Mouse (Mus musculus) midbrain, embryonic 15.5 days (tissue): ENCODE measurements around the gene Dusp5. TPM values are rescaled to one million over a fixed set of nuclear protein-coding genes. Genes with fewer than 3 reads are reported as not detected.

Experiments
- ATAC-seq: fragments of 200-750 bp; cut with Nextera tagmentation; replicated peaks from 2 replicates; pipeline ENCODE4 v1.8.0; 2017; ENCODE audit warnings: moderate TSS enrichment
- H3K27ac ChIP-seq: fragments of 300-500 bp; sonication (generic); 2 replicates; pipeline ENCODE4 v1.5.1; 2015; ENCODE audit warnings: mild to moderate bottlenecking, inconsistent platforms
- H3K27me3 ChIP-seq: fragments of 300-500 bp; sonication (generic); replicated peaks from 2 replicates; pipeline ENCODE4 v1.6.1; 2015; ENCODE audit warnings: inconsistent platforms
- H3K36me3 ChIP-seq: fragments of 300-500 bp; sonication (generic); replicated peaks from 2 replicates; pipeline ENCODE4 v1.6.1; 2015; ENCODE audit warnings: inconsistent platforms
- H3K4me1 ChIP-seq: fragments of 300-500 bp; sonication (generic); 2 replicates; pipeline ENCODE4 v1.6.1; 2015; ENCODE audit warnings: inconsistent platforms
- H3K4me2 ChIP-seq: fragments of 300-500 bp; sonication (generic); 2 replicates; pipeline ENCODE4 v1.6.1; 2015; ENCODE audit warnings: inconsistent platforms, mild to moderate bottlenecking, moderate library complexity
- H3K4me3 ChIP-seq: fragments of 300-500 bp; sonication (generic); 2 replicates; pipeline ENCODE4 v1.5.1; 2015; ENCODE audit warnings: mild to moderate bottlenecking, inconsistent platforms
- H3K9ac ChIP-seq: fragments of 300-500 bp; sonication (generic); 2 replicates; pipeline ENCODE4 v1.6.1; 2015; ENCODE audit warnings: mild to moderate bottlenecking, inconsistent platforms
- H3K9me3 ChIP-seq: fragments of 300-500 bp; sonication (generic); 2 replicates; pipeline ENCODE4 v1.6.1; 2016; ENCODE audit warnings: inconsistent platforms
- WGBS: fragments of 180-500 bp; shearing (Covaris S2); methylation state at CpG from one replicate; pipeline ENCODE4 v1.1.7; 2015; ENCODE audit warnings: mixed read lengths; 5-methylcytosine and 5-hydroxymethylcytosine counted together
- polyA plus RNA-seq: library from polyadenylated mRNA; unstranded; fragments of >200 nt; fragmentation: Nextera tagmentation; extraction: Ambion mirVana; gene quantifications from 2 replicates; pipeline ENCODE4 v1.2.1, GENCODE M21; 2015

Dusp5 gene
- polyA plus RNA-seq, 1 experiment from 2014 or later = 2.7 TPM

GRCm38 (mm10) chr19:53535421-53535820 lies 6.5 kb downstream of the Dusp5 start:
- Histone ChIP-seq H3K27me3 (peaks cover 22% of the 10 kb centered on the region), H3K27ac (no peak overlapping the region), H3K4me3 (no peak overlapping the region), H3K9ac (no peak overlapping the region), H3K9me3 (no peaks in the 10 kb centered on the region), H3K4me2 (no peak overlapping the region), H3K4me1 (no peaks in the 10 kb centered on the region), H3K36me3 (no peaks in the 10 kb centered on the region)
- WGBS = 77% methylated on average over 6 of the region's 6 CpGs
- ATAC-seq = no peak

GRCm38 (mm10) chr19:53536251-53536650 lies 7.3 kb downstream of the Dusp5 start:
- Histone ChIP-seq H3K4me1 (no peaks in the 10 kb centered on the region), H3K27me3 (peaks cover 13% of the 10 kb centered on the region), H3K4me3 (no peak overlapping the region), H3K27ac (no peak overlapping the region), H3K9ac (no peak overlapping the region), H3K9me3 (no peaks in the 10 kb centered on the region), H3K4me2 (no peak overlapping the region), H3K36me3 (no peaks in the 10 kb centered on the region)
- no peak for ATAC-seq
- 92% methylated on average over 6 of the region's 6 CpGs for WGBS

- Histone ChIP-seq H3K36me3 (no peaks in the 10 kb centered on the region), H3K4me1 (no peaks in the 10 kb centered on the region), H3K9ac (no peak overlapping the region), H3K9me3 (no peaks in the 10 kb centered on the region), H3K4me3 (no peak overlapping the region), H3K27me3 (peaks cover 6% of the 10 kb centered on the region), H3K4me2 (no peak overlapping the region), H3K27ac (no peak overlapping the region)
- ATAC-seq = no peak
- 82% methylated on average over 17 of the region's 17 CpGs for WGBS
Observed at GRCm38 (mm10) chr19:53536731-53537666, 8.1 kb downstream of the Dusp5 start.

GRCm38 (mm10) chr19:53538024-53538423 lies 9.1 kb downstream of the Dusp5 start:
- Histone ChIP-seq H3K27ac (no peak overlapping the region), H3K4me2 (no peak overlapping the region), H3K4me1 (no peaks in the 10 kb centered on the region), H3K9ac (no peak overlapping the region), H3K4me3 (no peak overlapping the region), H3K9me3 (no peaks in the 10 kb centered on the region), H3K36me3 (no peaks in the 10 kb centered on the region), H3K27me3 (no peaks in the 10 kb centered on the region)
- ATAC-seq = no peak
- WGBS = 91% methylated on average over 11 of the region's 11 CpGs

- Histone ChIP-seq H3K27me3 (no peaks in the 10 kb centered on the region), H3K36me3 (no peaks in the 10 kb centered on the region), H3K4me2 (no peak overlapping the region), H3K4me3 (no peak overlapping the region), H3K27ac (no peak overlapping the region), H3K9me3 (no peaks in the 10 kb centered on the region), H3K4me1 (no peaks in the 10 kb centered on the region), H3K9ac (no peak overlapping the region)
- no peak for ATAC-seq
- 78% methylated on average over 5 of the region's 5 CpGs for WGBS
Observed at GRCm38 (mm10) chr19:53538796-53539195, 9.9 kb downstream of the Dusp5 start.

- H3K27me3 ChIP-seq = no peaks in the 10 kb centered on the region
- H3K9ac ChIP-seq = no peak overlapping the region
- 83% methylated on average over 3 of the region's 3 CpGs for WGBS
- no peaks in the 10 kb centered on the region for H3K4me1 ChIP-seq
- no peaks in the 10 kb centered on the region for H3K9me3 ChIP-seq
- no peak overlapping the region for H3K4me3 ChIP-seq
- no peak overlapping the region for H3K27ac ChIP-seq
- ATAC-seq = no peak
- H3K36me3 ChIP-seq = no peaks in the 10 kb centered on the region
- no peak overlapping the region for H3K4me2 ChIP-seq
Observed at GRCm38 (mm10) chr19:53539296-53539695, 10.4 kb downstream of the Dusp5 start.

GRCm38 (mm10) chr19:53543602-53544001 lies 14.7 kb downstream of the Dusp5 start:
- H3K9ac ChIP-seq = no peak overlapping the region
- H3K27ac ChIP-seq = no peak overlapping the region
- H3K36me3 ChIP-seq = no peaks in the 10 kb centered on the region
- no peak overlapping the region for H3K4me2 ChIP-seq
- no peak for ATAC-seq
- H3K27me3 ChIP-seq = no peaks in the 10 kb centered on the region
- no peaks in the 10 kb centered on the region for H3K9me3 ChIP-seq
- no peak overlapping the region for H3K4me3 ChIP-seq
- H3K4me1 ChIP-seq = no peaks in the 10 kb centered on the region
- WGBS = 49% methylated on average over 5 of the region's 5 CpGs

- H3K4me3 ChIP-seq = no peak overlapping the region
- H3K4me1 ChIP-seq = no peaks in the 10 kb centered on the region
- H3K9me3 ChIP-seq = no peaks in the 10 kb centered on the region
- H3K36me3 ChIP-seq = no peaks in the 10 kb centered on the region
- no peak overlapping the region for H3K9ac ChIP-seq
- no peak overlapping the region for H3K27ac ChIP-seq
- no peak overlapping the region for H3K4me2 ChIP-seq
- no peak for ATAC-seq
- WGBS = 71% methylated on average over 4 of the region's 4 CpGs
- no peaks in the 10 kb centered on the region for H3K27me3 ChIP-seq
Observed at GRCm38 (mm10) chr19:53544923-53545561, 16.1 kb downstream of the Dusp5 start.

GRCm38 (mm10) chr19:53547597-53547996 lies 18.7 kb downstream of the Dusp5 start:
- Histone ChIP-seq H3K27me3 (no peaks in the 10 kb centered on the region), H3K36me3 (no peaks in the 10 kb centered on the region), H3K4me1 (no peaks in the 10 kb centered on the region), H3K9me3 (no peaks in the 10 kb centered on the region), H3K27ac (no peak overlapping the region), H3K4me3 (no peak overlapping the region), H3K4me2 (no peak overlapping the region), H3K9ac (no peak overlapping the region)
- no peak for ATAC-seq
- 22% methylated on average over 8 of the region's 8 CpGs for WGBS

GRCm38 (mm10) chr19:53550972-53551371 lies 22.1 kb downstream of the Dusp5 start:
- no peak for ATAC-seq

GRCm38 (mm10) chr19:53552216-53552786 lies 23.4 kb downstream of the Dusp5 start:
- no peaks in the 10 kb centered on the region for H3K9me3 ChIP-seq
- WGBS = 49% methylated on average over 10 of the region's 10 CpGs
- no peak overlapping the region for H3K27ac ChIP-seq
- ATAC-seq = no peak
- no peaks in the 10 kb centered on the region for H3K27me3 ChIP-seq
- H3K36me3 ChIP-seq = no peaks in the 10 kb centered on the region
- no peaks in the 10 kb centered on the region for H3K4me1 ChIP-seq
- no peak overlapping the region for H3K9ac ChIP-seq
- H3K4me3 ChIP-seq = no peak overlapping the region
- no peak overlapping the region for H3K4me2 ChIP-seq

More at GRCm38 (mm10) chr19:53550972-53551371, 22.1 kb downstream of the Dusp5 start:
- Histone ChIP-seq H3K4me2 (no peak overlapping the region), H3K4me3 (no peak overlapping the region), H3K27me3 (no peaks in the 10 kb centered on the region), H3K9me3 (no peaks in the 10 kb centered on the region), H3K36me3 (no peaks in the 10 kb centered on the region), H3K4me1 (no peaks in the 10 kb centered on the region), H3K9ac (no peak overlapping the region), H3K27ac (no peak overlapping the region)
- WGBS = 87% methylated on average over 12 of the region's 12 CpGs

GRCm38 (mm10) chr19:53552795-53553194 lies 23.9 kb downstream of the Dusp5 start:
- Histone ChIP-seq H3K4me3 (no peak overlapping the region), H3K9ac (no peak overlapping the region), H3K4me1 (no peaks in the 10 kb centered on the region), H3K27ac (no peak overlapping the region), H3K4me2 (no peak overlapping the region), H3K27me3 (no peaks in the 10 kb centered on the region), H3K9me3 (no peaks in the 10 kb centered on the region), H3K36me3 (no peaks in the 10 kb centered on the region)
- no peak for ATAC-seq
- 65% methylated on average over 6 of the region's 6 CpGs for WGBS
